Comparison of ENCODE assay signal across 7 mouse cellular contexts in genomic region chr11:30953469-30954154, GRCm38 (mm10). TPM values are rescaled to one million over a fixed set of nuclear protein-coding genes. Genes with fewer than 3 reads are reported as not detected.
DNase-seq lines count a peak whose midpoint lies in the region; ATAC-seq and TF ChIP-seq lines count a peak whose summit lies in the region.

No protein-coding gene starts in this region.

- H3K4me3 ChIP-seq in gastrocnemius, adult 2 months = peak overlapping the region; percentile 96
- peak overlapping the region; percentile 69 for H3K4me3 ChIP-seq in hindbrain, postnatal 0 days (ENCODE audit: low read length)

- H3K4me1 ChIP-seq in hindbrain, postnatal 0 days (ENCODE audit: insufficient read depth, low read length) = 0 out of 2 replicates have a peak, but pooled peaks cover 5% of the 10 kb centered on the region

- DNase-seq in adrenal gland, adult (ENCODE audit: inconsistent age in 2 of 2, low spot score in 1 of 2) = peak; percentile 64 to 88
- peak; percentile 25 to 35 for DNase-seq in cerebellum, postnatal 4 days (ENCODE audit: low spot score in 2 of 2)
- peak; percentile 61 for DNase-seq in gastrocnemius, adult 2 months
- DNase-seq in hindbrain, postnatal 0 days (ENCODE audit: low spot score) = peak; percentile 58
- DNase-seq in left cerebral cortex, postnatal 10 days (ENCODE audit: extremely low spot score in 1 of 2, low spot score in 2 of 2) = peak; percentile 9 to 57
- DNase-seq in right cerebral cortex, postnatal 14 days = peak; percentile 42

- intact Hi-C loops in gastrocnemius, adult 2 months (cut with DNase I) = loop anchor here (5.0 kb wide), 1 partner anchor 34 kb away; the partner anchor contains the start of gene Chac2
- intact Hi-C loops in left cerebral cortex, postnatal 10 days (cut with DNase I) = no loop called here

- H3K9ac ChIP-seq in hindbrain, postnatal 0 days (replicated peaks; ENCODE audit: low read length) = peak overlapping the region; percentile 70

- under 1% methylated on average over 26 of the region's 32 CpGs for WGBS in hindbrain, postnatal 0 days

- ATAC-seq in hindbrain, postnatal 0 days = peak; percentile 89
- ATAC-seq in megakaryocyte progenitor cell, adult 5-6 weeks (replicated peaks; ENCODE audit: poor library complexity) = peak; percentile 73

- no peaks in the 10 kb centered on the region for H3K27me3 ChIP-seq in hindbrain, postnatal 0 days (ENCODE audit: insufficient read depth, low read length)

- H3K36me3 ChIP-seq in hindbrain, postnatal 0 days (ENCODE audit: insufficient read depth, low read length) = peaks cover 4% of the 10 kb centered on the region

- H3K4me2 ChIP-seq in hindbrain, postnatal 0 days (ENCODE audit: low read depth, low read length) = peak overlapping the region; percentile 66

- TF ChIP-seq CTCF in gastrocnemius, adult 2 months (IDR thresholded peaks at IDR 0.05) = no peak
- peak; percentile 36; the same call in 1 of the 2 replicates for TF ChIP-seq CTCF in hindbrain, postnatal 0 days (IDR thresholded peaks at IDR 0.05; ENCODE audit: low read depth)

- peak overlapping the region; percentile 91 for H3K27ac ChIP-seq in gastrocnemius, adult 2 months
- H3K27ac ChIP-seq in hindbrain, postnatal 0 days = peak overlapping the region; percentile 88

- H3K9me3 ChIP-seq in hindbrain, postnatal 0 days (ENCODE audit: low read length) = peaks cover 3% of the 10 kb centered on the region

RNA-seq across cellular contexts. Expression of gene Erlec1, which starts 0.5 kb away (rescaled TPM):
- 10 to 100 TPM; 25.7 to 35.3 TPM for total RNA-seq in gastrocnemius, adult 2 months (2021)
- total RNA-seq in hindbrain, postnatal 0 days (2014; rRNA removed) = 11.5 and 14.1 TPM in 2 replicates
- 12.6 and 14.8 TPM in 2 replicates for polyA plus RNA-seq in hindbrain, postnatal 0 days (2015; fragmentation: Nextera tagmentation; extraction: Ambion mirVana)
- 10 to 100 TPM; 49.8 to 54.5 TPM for total RNA-seq in left cerebral cortex, postnatal 10 days (2021)
- total RNA-seq in megakaryocyte progenitor cell, adult 5-6 weeks (2015) = 43.6 and 48.1 TPM in 2 replicates
- 20.9 and 31.6 TPM in 2 replicates for total RNA-seq in megakaryocyte progenitor cell, adult 5-6 weeks (2017)

RNA-seq across cellular contexts. Expression of gene Chac2, which starts 32.5 kb away (rescaled TPM):
- total RNA-seq in gastrocnemius, adult 2 months (2021) = 10 to 100 TPM; 17.7 to 23.0 TPM
- total RNA-seq in hindbrain, postnatal 0 days (2014; rRNA removed) = 6.5 and 14.7 TPM in 2 replicates
- polyA plus RNA-seq in hindbrain, postnatal 0 days (2015; fragmentation: Nextera tagmentation; extraction: Ambion mirVana) = 25.6 and 26.1 TPM in 2 replicates
- total RNA-seq in left cerebral cortex, postnatal 10 days (2021) = 10 to 100 TPM; 15.4 to 16.4 TPM
- 6.5 and 10.3 TPM in 2 replicates for total RNA-seq in megakaryocyte progenitor cell, adult 5-6 weeks (2015)
- total RNA-seq in megakaryocyte progenitor cell, adult 5-6 weeks (2017) = 12.6 and 13.9 TPM in 2 replicates

Comparison
In these comparisons a context has a peak if more than half of its experiments do, and no peak if none do; other contexts are left out.
1. Peak in every context shown above with its lines: DNase-seq, ATAC-seq, H3K4me3 ChIP-seq and H3K27ac ChIP-seq.